In genomic region chr1:165655022-165655421, GRCm38 (mm10) we compare ENCODE assay signal across 9 mouse cellular contexts. TPM values are rescaled to one million over a fixed set of nuclear protein-coding genes. Genes with fewer than 3 reads are reported as not detected.
DNase-seq lines count a peak whose midpoint lies in the region; ATAC-seq and TF ChIP-seq lines count a peak whose summit lies in the region.
"Had no signal": no experiment of that assay in that cellular context is flagged by ENCODE, and none has a peak within 500 bp of the region (broad histone marks: within the 10 kb centered on the region; RNA-seq: fewer than 3 reads in every experiment).

No protein-coding gene starts in this region.

- peak; percentile 39 for DNase-seq in lung, embryonic 14.5 days
- DNase-seq in lung, postnatal 25 days (ENCODE audit: low spot score) = no peak
- DNase-seq in brain, embryonic 14.5 days (ENCODE audit: low read depth) = no peak
- DNase-seq in liver, postnatal 0 days = peak; percentile 47
- DNase-seq in thymus, postnatal 25 days = peak; percentile 60
- DNase-seq in embryo, embryonic 9.5 days (ENCODE audit: extremely low spot score) = no peak
- no peak for DNase-seq in retina, embryonic 14.5 days (ENCODE audit: low spot score)
- no peak for DNase-seq in frontal cortex, adult 2 months (ENCODE audit: extremely low spot score in 1 of 2, low spot score in 1 of 2)

- H3K4me1 ChIP-seq in lung, embryonic 14.5 days (ENCODE audit: insufficient read depth) = no peaks in the 10 kb centered on the region
- H3K4me1 ChIP-seq in liver, postnatal 0 days (ENCODE audit: insufficient read depth) = peaks cover 6% of the 10 kb centered on the region; the same call in 1 of the 2 replicates
- H3K4me1 ChIP-seq: limb, embryonic 12.5 days had no signal

- TF ChIP-seq POLR2A in brain, embryonic 14.5 days (IDR thresholded peaks at IDR 0.05; ENCODE audit: borderline replicate concordance, extremely low read depth, insufficient read depth, insufficient read length, poor library complexity, severe bottlenecking) = no peak

- no peak for TF ChIP-seq EP300 in liver, postnatal 0 days (IDR thresholded peaks at IDR 0.05; ENCODE audit: low read depth)

- peak; percentile 62; the same call in 1 of the 2 replicates for ATAC-seq in lung, embryonic 14.5 days (ENCODE audit: insufficient read depth)
- 0 out of 2 replicates have a peak, but pooled peaks have one; percentile 32 for ATAC-seq in liver, postnatal 0 days

- WGBS in lung, embryonic 14.5 days = 64% methylated on average over 6 of the region's 6 CpGs
- WGBS in liver, postnatal 0 days (ENCODE audit: insufficient replicate concordance) = 53% methylated on average over 6 of the region's 6 CpGs

- no peaks in the 10 kb centered on the region for H3K9me3 ChIP-seq in lung, embryonic 14.5 days (ENCODE audit: low read depth, low read length)
- no peaks in the 10 kb centered on the region for H3K9me3 ChIP-seq in liver, postnatal 0 days (ENCODE audit: low read length)
- H3K9me3 ChIP-seq: limb, embryonic 12.5 days had no signal

- H3K27me3 ChIP-seq in lung, embryonic 14.5 days (ENCODE audit: insufficient read depth, low read length) = no peaks in the 10 kb centered on the region
- no peaks in the 10 kb centered on the region for H3K27me3 ChIP-seq in liver, postnatal 0 days (ENCODE audit: insufficient read depth, low read length)
- H3K27me3 ChIP-seq: limb, embryonic 12.5 days had no signal

- H3K4me3 ChIP-seq in lung, embryonic 14.5 days (ENCODE audit: low read depth, low read length) = no peak overlapping the region
- H3K4me3 ChIP-seq in liver, postnatal 0 days (ENCODE audit: low read depth, low read length) = no peak overlapping the region
- H3K4me3 ChIP-seq: limb, embryonic 12.5 days had no signal

- peak; percentile 49 for TF ChIP-seq CTCF in lung, embryonic 14.5 days (IDR thresholded peaks at IDR 0.05; ENCODE audit: low read depth)
- peak; percentile 26; the same call in 1 of the 2 replicates for TF ChIP-seq CTCF in brain, embryonic 14.5 days (IDR thresholded peaks at IDR 0.05; ENCODE audit: borderline replicate concordance, extremely low read depth, insufficient read depth, insufficient read length)
- peak; percentile 52 for TF ChIP-seq CTCF in liver, postnatal 0 days (IDR thresholded peaks at IDR 0.05; ENCODE audit: low read depth)

- H3K4me2 ChIP-seq in lung, embryonic 14.5 days = no peak overlapping the region
- H3K4me2 ChIP-seq in liver, postnatal 0 days (ENCODE audit: low read depth, low read length) = no peak overlapping the region
- H3K4me2 ChIP-seq: limb, embryonic 12.5 days had no signal

- peak overlapping the region; percentile 16; the same call in 1 of the 2 replicates for H3K27ac ChIP-seq in lung, embryonic 14.5 days (ENCODE audit: low read depth)
- no peak overlapping the region for H3K27ac ChIP-seq in liver, postnatal 0 days (ENCODE audit: low read depth)
- H3K27ac ChIP-seq: limb, embryonic 12.5 days had no signal

- no peak overlapping the region for H3K9ac ChIP-seq in lung, embryonic 14.5 days
- H3K9ac ChIP-seq in liver, postnatal 0 days (replicated peaks) = no peak overlapping the region
- H3K9ac ChIP-seq: limb, embryonic 12.5 days had no signal

- peaks cover 23% of the 10 kb centered on the region for H3K36me3 ChIP-seq in lung, embryonic 14.5 days (ENCODE audit: insufficient read depth)
- peaks cover 44% of the 10 kb centered on the region for H3K36me3 ChIP-seq in liver, postnatal 0 days (replicated peaks; ENCODE audit: insufficient read depth, low read length)

RNA-seq across cellular contexts. Expression of gene Mpzl1, which starts 20.7 kb away (rescaled TPM):
- polyA plus RNA-seq in lung, embryonic 14.5 days (2014; fragmentation: Nextera tagmentation; extraction: Ambion mirVana) = 208 and 220 TPM in 2 replicates
- 142 and 156 TPM in 2 replicates for polyA plus RNA-seq in brain, embryonic 14.5 days (2012; rRNA removed)
- polyA plus RNA-seq in liver, postnatal 0 days (2015; fragmentation: Nextera tagmentation; extraction: Ambion mirVana) = 26.6 and 33.4 TPM in 2 replicates
- polyA plus RNA-seq in frontal cortex, adult 2 months (2012; rRNA removed) = 41.2 and 41.7 TPM in 2 replicates

RNA-seq across cellular contexts. Expression of gene Rcsd1, which starts 54.5 kb away (rescaled TPM):
- polyA plus RNA-seq in lung, embryonic 14.5 days (2014; fragmentation: Nextera tagmentation; extraction: Ambion mirVana) = 22.9 and 25.2 TPM in 2 replicates
- 7.9 and 10.1 TPM in 2 replicates for polyA plus RNA-seq in brain, embryonic 14.5 days (2012; rRNA removed)
- polyA plus RNA-seq in liver, postnatal 0 days (2015; fragmentation: Nextera tagmentation; extraction: Ambion mirVana) = 14.6 and 15.0 TPM in 2 replicates
- polyA plus RNA-seq in frontal cortex, adult 2 months (2012; rRNA removed) = 6.2 and 6.8 TPM in 2 replicates

Comparison
In these comparisons a context has a peak if more than half of its experiments do, and no peak if none do; other contexts are left out.
1. DNase-seq: peak in lung, embryonic 14.5 days (single experiment), liver, postnatal 0 days (single experiment) and thymus, postnatal 25 days (single experiment); none in lung, postnatal 25 days (single experiment), brain, embryonic 14.5 days (single experiment), embryo, embryonic 9.5 days (single experiment), retina, embryonic 14.5 days (single experiment) and frontal cortex, adult 2 months (0 of 2).
2. Peak in every context shown above with its lines, with median percentiles within 50 percentile points of each other: CTCF ChIP-seq.